Mouse (Mus musculus): ENCODE results near the gene Thsd4.

DNA sequence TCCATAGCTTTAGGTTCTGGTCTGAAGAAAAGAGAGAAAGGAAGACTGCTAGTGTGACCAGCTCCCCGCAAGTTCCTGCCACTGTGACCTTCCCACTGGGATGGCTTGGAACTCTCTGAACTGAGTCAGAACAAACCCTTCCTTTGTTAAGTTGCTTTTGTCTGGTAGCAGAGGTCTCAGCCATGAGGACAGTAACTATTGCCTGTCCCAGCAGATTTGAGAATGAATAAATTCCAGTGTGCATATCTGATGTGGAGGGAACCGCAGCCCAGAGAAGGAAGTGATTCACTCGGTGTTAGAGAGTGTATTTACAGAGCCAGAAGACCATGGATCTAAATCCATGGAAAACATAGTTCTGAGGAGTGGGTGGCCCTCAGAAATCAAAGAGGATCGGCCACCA, 169.5 kb downstream of the Thsd4 start:
- TF ChIP-seq MAFK (IDR thresholded peaks at IDR 0.05; ENCODE audit: insufficient read depth, low read depth, low read length), result no peak
- no peak for TF ChIP-seq ZC3H11A (IDR thresholded peaks at IDR 0.05; ENCODE audit: borderline replicate concordance, low read depth, low read length)
- no peak for TF ChIP-seq ZNF384 (IDR thresholded peaks at IDR 0.05; ENCODE audit: low read depth, low read length)
